Mouse (Mus musculus) olfactory bulb, adult 2 months (tissue): ENCODE measurements around the gene Aldh1l1.

ENCODE experiments used
- CTCF ChIP-seq: fragments of 200-500 bp; IDR thresholded peaks from 2 replicates; pipeline ENCODE4 v1.5.1; 2012; ENCODE audit warnings: low read depth, mild to moderate bottlenecking, low read length, moderate library complexity; ENCODE audit not compliant: insufficient read depth
- POLR2A ChIP-seq: fragments of 200-500 bp; IDR thresholded peaks from 2 replicates; pipeline ENCODE4 v1.6.1; 2012; ENCODE audit warnings: mild to moderate bottlenecking, low read depth, low read length, moderate library complexity; ENCODE audit not compliant: insufficient read depth

DNA sequence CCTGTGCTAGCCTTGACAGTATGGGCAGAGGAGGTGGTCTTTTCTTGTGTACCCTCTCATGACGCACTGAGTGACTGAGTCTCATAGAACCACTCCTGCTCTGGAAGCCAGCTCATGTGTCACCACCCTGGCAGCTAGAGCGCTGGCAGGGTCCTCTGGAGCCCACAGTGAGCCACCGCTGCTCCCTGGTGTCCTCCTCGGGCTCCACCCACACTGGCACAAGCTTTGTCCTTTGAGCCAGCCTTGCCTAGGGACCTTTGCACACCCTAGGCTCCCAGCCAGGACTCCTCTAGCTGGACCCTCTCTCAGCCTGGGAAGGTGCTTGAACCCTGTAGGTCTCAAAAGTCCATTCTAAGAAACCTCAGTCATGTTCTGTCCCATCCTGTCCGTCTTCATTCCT is 35.5 kb upstream of the Aldh1l1 start:
- no peak for TF ChIP-seq POLR2A
- TF ChIP-seq CTCF, result no peak
